Mouse (Mus musculus) adipose tissue, adult 10 weeks (tissue): ENCODE data around the gene Cldn4. TPM values are rescaled to one million over a fixed set of nuclear protein-coding genes. Genes with fewer than 3 reads are reported as not detected.

Experiments used
- polyA plus RNA-seq: library from polyadenylated mRNA; stranded (reverse); fragments of 350-450 nt; fragmentation: Illumina TruSeq; extraction: RNeasy Lipid Tissue Mini Kit (QIAGEN cat#74804); gene quantifications from one replicate; pipeline ENCODE4 v1.2.3, GENCODE M21; 2014; ENCODE audit warnings: low read depth, low replicate concordance

The Cldn4 gene
- 70.5 TPM for polyA plus RNA-seq

DNA sequence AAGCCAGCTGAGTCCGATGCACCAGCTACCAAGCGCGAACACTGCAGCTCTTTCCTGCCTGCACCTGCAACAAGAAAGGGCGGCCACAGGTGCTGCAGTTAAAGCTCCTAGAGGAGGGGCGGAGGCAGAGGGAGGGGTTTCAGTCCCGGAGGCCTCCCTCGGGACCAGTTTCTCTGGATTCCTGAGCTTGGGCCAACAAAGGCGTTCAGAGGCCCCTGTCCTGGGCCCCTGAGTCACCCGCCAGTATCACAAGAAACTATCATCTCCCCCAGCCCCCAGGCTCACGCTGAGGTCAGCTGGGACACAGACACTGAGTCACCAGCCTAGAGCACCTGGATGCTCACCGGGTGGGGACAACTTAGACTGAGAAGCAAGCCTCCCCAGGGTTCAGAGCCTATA lies at the start of gene Cldn4:
Cldn4 (minus strand) TSS at position 78 of the 399 bp plus-strand sequence.

DNA sequence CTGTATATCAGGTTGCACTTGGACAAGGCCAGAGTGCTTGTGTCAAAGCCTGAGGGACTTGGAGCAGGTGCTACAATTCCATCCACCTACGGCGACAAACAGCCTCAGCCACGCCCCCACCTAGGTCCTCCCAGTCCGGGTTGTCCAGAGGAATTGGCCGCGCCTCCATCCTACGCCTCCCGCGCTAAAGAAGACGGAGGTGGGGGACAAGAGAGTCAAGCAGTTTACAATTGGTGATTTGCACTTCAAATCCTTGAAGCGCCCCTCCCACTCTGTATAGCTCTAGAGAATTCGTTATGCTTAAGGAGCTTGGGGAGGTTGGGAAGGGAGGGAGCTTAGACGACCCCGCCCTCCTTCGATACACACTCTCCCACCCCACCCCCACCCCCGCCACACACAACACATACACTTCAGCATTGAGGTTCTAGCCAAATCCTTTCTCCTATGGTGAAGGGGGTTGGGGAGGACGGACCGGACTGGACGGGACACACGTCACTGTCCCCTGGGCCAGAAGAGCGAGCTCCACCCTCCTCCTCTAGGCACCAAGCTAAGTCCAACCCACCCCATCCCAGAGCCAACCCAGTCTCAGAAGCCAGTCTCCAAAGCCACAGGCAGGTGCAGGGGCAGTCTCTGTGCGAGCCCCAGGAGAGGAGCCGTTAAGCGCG lies 39.0 kb upstream of the Cldn4 start, which contains the start of gene Cldn3:
Cldn3 (plus strand) TSS at position 582 of the 665 bp plus-strand sequence.

DNA sequence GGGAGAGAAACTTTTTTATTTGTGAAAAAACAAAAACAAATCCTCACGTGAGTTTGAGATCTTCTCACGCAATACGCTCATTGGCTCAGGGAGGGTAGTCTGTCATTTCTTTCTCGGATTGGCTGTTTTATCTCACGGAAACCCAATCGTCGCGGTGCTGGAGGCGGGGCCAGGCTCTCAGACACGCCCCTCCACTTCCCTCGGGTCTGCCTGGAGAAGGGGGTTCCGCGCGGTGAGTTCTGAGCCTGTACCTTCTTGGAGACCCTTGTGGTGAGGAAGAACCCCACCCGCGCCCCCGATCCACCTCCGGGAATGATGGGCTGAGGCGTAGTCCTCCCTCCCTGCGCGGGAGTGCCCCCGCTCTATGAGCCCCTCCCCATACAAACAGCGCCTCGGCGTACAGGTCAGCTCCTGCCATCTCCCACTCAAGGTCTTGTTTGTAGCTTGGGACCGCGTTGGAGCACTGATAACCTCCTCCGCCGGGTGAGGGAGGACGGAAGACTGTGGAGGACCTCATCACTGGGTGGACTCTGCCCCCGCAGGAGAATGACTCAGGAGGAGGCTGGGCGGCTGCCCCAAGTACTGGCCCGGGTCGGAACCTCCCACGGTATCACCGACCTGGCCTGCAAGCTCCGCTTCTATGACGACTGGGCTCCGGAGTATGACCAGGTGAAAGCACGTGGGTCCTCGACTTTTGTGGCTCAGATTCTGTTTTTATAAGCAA lies 14.4 kb downstream of the Cldn4 start, which contains the start of gene Mettl27:
Mettl27 (plus strand) TSS at position 190 of the 724 bp plus-strand sequence.

DNA sequence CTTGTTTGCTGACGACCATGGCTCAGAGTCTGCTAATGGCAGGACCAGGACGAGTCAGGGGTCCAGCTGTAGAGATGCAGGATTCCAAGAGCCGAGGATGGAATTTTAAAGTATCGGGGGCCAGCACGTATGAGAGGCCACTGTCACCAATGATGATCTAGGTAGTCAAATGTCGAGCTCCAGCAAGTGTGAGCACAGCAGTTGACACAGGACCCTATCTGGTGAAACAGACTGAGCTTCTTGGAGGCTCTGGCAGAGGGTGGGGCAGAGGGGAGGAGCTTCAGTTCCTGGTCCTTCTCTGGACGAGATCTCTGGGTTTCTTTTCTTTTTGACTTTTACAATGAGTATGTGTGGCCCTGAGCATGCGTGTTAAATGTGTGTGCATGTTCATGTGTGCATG lies 31.4 kb downstream of the Cldn4 start, which contains the start of gene Cldn13:
Cldn13 (minus strand) TSS at position 216 of the 400 bp plus-strand sequence.

DNA sequence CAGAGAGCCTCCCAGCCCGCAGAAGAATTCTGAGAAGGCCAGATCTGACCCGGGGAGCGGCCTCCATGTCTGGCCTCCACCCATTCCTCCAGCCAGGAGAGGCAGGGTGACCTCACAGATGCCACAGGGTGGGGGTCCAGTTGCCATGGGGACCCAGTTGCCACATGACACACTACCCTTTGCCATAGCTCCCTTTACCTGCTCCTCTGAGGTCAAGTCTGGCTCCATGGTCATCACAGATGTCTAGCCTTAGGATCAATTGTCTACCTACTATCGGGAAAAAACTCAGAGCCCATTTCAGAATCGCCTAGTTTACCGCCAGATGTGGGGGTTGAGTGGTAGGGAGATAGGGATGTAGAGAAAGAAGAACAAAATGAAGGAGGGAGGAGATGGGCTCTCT lies 40.1 kb downstream of the Cldn4 start, which contains the start of gene Tmem270:
Tmem270 (minus strand) TSS at position 101 of the 400 bp plus-strand sequence.

Other genes starting within 250 kb of the Cldn4 start
- 68.2 TPM for gene Eln, start 199.6 kb downstream of the Cldn4 start, polyA plus RNA-seq
- 2.6 TPM for gene Tmem270, start 40.2 kb downstream of the Cldn4 start, polyA plus RNA-seq
- not detected for gene Cldn13, start 31.4 kb downstream of the Cldn4 start, polyA plus RNA-seq
- 47.4 TPM for gene Mettl27, start 14.6 kb downstream of the Cldn4 start, polyA plus RNA-seq
- 215 TPM for gene Cldn3, start 39.3 kb upstream of the Cldn4 start, polyA plus RNA-seq
- 62.8 TPM for gene Abhd11, start 62.2 kb upstream of the Cldn4 start, polyA plus RNA-seq
- gene Stx1a, start 76.5 kb upstream of the Cldn4 start, polyA plus RNA-seq: 6.5 TPM
- 20.7 TPM for gene Dnajc30, start 117.3 kb upstream of the Cldn4 start, polyA plus RNA-seq
- gene Bud23, start 118.0 kb upstream of the Cldn4 start, polyA plus RNA-seq: 38.7 TPM
- 9.1 TPM for gene Vps37d, start 131.3 kb upstream of the Cldn4 start, polyA plus RNA-seq
- gene Mlxipl, start 143.0 kb upstream of the Cldn4 start, polyA plus RNA-seq: 57.7 TPM
- gene Tbl2, start 202.7 kb upstream of the Cldn4 start, polyA plus RNA-seq: 19.5 TPM
- gene Bcl7b, start 221.3 kb upstream of the Cldn4 start, polyA plus RNA-seq: 43.9 TPM
- gene Baz1b, start 240.3 kb upstream of the Cldn4 start, polyA plus RNA-seq: 37.2 TPM